Mouse (Mus musculus) 416B (cell line): Measurements from ENCODE around the gene Cmtm6.

Experiments
- DNase-seq: peaks from one replicate; pipeline ENCODE4 v3.0.0; 2011; ENCODE audit warnings: low read depth

Cmtm6 gene

DNA sequence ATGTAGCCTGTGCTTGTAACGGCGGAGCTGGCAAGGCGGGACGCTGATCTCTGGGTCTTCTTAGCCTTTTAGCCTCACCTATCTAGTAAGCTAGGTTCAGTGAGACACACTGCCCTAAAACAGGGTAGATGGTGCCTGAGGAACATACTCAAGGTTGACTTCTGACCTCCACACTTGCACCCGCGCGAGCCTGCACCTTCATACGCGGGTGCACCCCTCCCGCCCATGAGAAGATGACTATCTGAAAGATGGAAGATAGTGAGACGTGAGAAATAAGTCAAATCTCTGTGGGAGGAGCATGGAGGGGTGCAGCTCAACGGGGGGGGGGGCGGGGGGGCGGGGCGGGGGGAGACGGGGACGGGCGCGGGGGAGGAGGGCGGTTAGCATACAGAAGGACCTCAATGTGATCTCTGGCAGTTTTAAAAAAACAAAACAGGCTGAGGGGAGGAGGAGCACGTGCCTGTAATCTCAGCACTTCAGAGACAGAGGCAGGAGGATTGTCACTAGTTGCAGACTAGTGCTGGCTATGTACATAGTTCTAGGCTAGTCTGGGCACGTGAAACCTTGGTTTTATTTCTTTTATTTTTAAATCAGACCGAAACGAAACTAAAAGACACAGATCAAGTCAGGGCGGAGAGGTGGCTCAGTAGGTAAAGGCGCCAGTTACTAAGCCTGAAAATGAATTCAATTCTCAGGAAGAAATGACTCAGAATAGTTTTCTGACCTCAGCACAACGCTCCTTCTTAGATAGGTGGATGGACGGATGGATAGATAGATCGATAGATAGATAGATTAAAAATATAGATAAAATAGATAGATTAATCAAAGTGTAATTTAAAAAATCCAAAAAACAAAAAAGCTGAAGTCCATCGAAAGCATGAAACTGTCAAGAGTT, 758 bp upstream of the Cmtm6 start:
- peak; percentile 66 for DNase-seq

DNA sequence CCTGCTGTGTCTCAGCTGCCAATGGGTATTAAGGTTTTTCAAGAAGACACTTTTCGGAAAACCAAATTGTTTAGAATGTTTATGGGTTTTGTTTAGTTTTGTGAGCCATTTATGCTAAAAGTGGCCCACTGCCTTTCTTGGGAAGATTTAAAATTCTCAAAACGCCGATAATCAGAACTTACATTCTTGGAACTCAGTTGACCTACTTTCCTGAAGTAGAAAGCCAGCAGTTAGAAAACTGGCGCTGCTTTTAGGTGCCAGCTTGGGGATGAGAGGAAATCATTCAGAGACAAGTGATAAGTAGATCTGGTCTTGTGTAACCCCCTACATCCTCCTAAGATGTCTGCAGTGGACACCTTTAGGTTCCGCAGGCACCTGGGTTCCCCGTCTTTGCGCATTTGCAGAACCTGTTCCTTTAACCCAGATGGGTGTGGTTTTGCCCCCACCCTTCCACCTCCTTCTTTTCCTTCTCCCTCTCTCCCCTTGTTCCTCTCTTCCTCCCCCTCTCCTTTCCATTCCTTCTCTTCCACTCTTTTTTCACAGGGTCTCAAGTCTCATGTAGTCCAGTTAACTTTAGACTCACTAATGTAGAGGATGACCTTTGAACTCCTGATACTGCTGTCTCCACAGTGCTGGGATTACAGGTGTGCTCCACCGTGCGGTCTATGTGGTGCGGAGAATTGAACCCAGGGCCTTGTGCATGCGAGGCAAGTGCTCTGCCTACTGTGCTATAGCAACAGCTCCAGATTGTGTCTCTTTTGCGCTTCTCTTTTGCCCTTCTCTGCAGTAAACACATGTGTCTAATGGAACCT, 1.2 kb downstream of the Cmtm6 start:
- DNase-seq = no peak

DNA sequence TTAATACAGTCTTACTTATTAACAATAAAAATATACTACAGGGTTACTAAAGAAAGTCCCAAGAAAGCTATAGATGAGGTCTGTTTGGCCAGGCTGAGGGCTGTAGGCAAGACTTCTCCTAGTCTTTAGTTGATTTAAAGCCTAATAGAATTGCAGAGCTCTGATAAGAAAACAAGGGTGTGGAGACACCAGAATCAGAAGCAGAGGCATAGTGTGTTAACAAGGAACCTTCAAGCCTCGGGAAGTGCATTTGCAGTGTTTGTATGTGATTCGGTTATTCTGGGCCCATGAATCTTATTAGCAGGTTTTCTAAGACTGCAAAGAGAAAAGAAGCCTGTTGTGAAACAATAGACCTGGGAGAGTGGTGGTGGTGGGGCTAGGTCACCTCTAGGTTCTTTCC, 2.3 kb downstream of the Cmtm6 start:
- DNase-seq = no peak

DNA sequence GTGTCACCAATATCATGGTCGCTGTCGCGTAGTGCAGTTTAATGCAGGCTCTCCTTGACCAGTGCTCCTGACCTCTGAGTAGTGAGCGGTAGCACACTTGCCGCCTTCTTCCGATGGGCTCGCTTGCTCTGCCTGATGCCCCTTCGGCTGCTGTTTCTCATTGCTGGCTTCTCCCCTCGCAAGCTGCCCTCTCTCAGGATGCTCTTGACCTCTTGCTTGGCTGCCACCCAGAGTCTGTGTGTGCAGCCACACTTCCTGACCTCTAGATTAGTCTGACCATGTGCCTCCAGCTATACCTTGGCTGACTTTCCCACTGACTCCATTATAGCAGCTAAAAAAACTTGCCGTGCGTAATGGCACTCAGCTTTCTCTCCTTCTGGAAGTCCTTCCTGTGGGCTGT, 5.5 kb downstream of the Cmtm6 start:
- peak; percentile 84 for DNase-seq

DNA sequence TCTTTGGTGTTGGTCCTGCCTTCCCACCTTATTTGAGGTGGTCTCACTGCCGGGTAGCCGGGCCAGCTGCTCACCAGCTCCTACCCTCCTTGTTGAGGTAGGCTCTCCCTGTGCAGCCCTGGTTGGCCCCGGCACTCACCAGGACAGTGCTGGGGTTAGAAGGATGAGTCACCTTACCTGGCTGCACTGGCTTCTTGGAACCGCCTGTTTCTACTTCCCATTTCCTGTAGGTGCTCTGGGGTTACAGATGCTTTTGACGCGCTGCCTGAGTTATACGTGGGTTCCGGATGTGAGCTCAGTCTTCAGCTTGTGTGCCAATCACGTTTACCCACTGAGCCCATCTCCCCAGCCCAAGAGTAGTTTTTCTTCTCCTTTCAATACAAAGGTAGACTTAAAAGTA, 9.4 kb downstream of the Cmtm6 start:
- no peak for DNase-seq

DNA sequence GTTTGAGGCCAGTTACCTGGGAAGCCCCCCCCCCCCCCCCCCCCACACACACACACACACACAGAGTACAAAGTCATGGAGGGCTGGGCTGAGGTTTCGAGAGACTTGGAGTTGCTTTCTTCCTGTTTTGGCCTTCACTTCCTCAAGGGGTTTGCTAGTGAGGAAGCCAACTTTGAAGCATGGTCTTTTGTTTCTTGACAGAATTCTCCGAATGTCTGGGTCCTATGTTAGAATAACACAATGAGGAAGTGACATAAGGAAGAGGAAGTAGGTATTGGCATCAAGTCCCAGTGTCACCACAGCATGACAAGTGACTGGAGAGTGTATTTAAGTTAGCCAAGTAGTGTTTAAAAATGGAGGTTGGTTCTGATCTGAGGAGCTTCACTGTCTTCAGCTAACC, 11.8 kb downstream of the Cmtm6 start:
- DNase-seq = peak; percentile 81

DNA sequence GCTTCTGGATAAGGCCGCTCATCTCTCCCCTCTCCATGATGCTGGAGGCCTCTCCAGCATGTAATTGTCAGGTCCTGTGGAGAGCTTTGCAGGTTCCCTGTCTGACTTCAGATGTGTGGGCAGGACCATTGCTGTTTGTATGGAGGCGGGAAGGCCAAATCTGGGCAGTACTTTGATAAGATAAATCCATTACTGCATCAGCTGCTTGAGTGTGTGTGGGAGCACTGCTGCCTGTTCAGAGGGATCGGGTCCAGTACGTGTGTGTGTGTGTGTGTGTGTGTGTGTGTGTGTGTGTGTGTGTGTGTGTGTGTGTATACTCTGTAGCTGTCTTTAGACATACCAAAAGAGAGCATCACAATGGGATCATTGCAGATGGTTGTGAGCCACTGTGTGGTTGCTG, 14.2 kb downstream of the Cmtm6 start:
- no peak for DNase-seq

DNA sequence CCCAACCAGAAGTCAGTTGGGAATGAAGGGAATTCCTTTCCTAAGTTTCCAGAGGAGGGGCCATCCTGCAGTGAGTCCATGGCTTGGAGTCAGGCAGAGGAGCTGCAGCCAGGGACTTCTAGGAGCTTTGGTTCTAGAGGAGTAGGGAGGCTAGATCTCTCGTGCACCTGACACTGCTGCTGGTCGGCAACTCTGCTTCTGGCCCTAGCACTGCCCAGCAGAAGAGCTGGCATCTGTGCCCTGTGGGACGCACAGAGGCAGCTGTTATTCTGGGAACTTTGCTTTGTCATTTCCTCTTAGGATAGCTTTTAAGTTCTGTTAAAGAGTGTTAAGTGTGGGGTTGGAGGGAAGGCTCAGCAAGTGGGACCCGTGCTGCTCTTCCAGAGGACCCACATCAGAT, 14.7 kb downstream of the Cmtm6 start:
- DNase-seq = no peak

DNA sequence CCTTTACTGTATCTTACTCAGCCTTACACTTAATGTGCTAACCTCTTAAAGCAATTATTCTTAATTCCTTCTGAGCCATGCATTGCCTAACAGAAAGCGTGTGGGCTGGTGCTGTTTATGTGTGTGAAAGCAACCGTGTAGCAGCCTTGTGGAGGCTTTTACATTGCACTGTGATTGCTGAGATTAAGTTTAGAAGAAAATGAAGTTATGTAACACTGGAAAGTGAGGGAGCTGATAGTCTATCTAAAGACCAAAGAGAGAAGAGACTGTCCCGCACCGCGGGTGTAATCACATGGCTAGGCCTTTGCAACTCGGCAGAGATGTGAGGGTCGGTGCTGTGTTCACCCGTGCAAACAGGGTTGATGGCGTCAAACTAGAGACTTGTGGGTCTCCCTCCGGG, 16.1 kb downstream of the Cmtm6 start:
- no peak for DNase-seq

DNA sequence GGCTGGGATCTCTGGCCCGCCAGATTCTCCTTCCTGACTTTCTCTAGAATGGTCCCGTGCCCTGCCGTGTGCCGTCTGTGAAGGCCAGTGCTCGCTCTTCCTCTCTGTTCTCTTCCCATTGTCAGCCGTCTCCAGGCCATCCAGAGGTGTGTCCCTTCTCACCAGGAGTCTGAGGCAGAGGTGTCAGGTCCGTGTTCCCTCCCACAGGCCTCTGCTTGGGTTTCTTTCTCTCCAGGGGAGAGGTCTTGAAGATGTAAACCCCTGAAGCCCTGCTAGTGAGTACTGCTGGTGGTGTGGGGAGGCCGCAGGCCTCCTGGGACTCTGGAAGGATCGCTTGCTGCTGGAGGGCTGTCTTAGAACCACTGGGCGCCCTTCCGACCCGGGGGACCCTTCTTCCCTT, 16.6 kb downstream of the Cmtm6 start:
- no peak for DNase-seq

DNA sequence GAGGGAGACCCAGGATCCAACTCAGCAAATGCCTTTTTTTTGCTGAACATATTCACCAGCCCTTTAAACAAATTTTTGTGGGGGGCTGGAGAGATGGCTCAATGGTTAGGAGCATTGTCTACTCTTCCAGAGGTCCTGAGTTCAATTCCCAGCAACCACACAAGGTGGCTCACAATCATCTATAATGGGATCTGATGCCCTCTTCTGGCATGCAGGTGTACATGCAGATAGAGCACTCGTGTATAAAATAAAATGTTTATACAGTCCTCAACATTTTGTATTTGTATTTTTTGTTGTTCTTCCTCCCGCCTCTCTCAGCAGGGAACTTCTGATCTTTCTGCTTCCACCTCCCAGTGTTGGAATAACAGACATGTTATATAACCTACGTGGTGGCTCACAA, 20.7 kb downstream of the Cmtm6 start:
- DNase-seq = no peak

DNA sequence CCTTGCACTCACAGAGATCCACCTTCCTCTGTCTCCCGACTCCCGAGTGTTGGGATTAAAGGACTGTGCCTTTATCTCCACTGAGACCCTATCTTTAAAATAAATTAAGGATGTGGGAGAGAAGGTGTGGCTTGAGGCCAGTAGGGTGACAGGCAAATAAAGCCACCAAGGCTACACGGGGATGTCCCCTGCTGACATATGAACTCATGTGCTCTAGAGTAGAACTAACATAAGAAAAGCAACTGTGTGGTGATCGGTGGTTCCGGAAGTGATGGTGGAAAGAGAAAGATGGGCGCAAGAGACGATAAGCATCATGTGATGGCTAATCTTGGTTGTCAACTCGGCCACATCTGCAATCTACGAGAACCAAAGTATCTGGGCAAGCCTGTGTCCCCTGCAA, 21.4 kb downstream of the Cmtm6 start:
- DNase-seq = no peak

DNA sequence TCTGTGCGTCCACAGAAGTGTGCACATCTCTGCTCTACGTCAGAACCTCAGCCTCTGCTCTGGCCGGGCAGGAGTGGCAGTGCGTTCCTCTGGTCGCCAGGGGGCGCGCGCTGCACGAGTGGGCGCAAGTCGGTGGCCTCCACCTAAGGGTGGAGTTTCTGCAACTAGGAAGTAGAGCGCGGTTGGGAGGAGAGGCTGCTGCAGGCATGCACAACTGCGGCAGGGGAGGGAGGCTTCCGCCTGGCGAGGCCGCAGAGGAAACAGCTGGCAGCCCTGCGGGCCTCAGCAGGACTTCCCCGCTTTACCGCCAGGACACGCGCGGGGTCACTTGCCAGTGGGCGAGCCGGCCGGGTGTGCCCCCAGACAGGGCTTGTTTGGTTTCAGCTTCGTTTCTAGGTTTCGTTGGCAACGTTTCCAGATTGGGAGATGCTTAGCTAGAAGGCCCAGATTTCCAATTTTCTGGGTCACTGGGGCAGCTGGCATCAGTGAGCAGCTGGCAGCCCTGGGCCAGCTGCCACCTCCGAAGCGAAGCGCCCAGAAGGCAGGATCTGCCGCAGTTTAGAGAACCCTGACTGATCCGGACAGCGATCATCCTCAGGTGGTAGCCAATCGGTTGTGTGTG, 22.1 kb downstream of the Cmtm6 start:
- DNase-seq = peak; percentile 99

DNA sequence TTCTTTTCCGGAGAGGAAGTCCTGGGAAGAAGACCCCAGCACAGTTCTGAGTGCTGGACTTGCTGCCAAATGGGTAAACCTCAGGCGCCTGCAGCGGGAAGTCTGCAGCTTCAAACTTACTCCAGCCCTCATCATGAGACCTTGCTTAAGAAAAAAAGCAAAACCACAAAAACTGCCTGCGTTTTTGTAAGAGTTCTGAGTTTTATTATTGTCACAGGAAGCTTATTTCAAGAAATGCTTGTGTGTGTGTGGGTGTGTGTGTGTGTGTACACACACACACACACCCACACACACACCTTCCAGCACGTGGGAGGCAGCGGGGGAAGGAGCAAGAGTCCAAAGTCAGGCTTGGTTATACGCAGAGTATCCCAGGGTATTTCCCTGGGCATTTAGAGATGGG, 27.4 kb downstream of the Cmtm6 start:
- peak; percentile 74 for DNase-seq

DNA sequence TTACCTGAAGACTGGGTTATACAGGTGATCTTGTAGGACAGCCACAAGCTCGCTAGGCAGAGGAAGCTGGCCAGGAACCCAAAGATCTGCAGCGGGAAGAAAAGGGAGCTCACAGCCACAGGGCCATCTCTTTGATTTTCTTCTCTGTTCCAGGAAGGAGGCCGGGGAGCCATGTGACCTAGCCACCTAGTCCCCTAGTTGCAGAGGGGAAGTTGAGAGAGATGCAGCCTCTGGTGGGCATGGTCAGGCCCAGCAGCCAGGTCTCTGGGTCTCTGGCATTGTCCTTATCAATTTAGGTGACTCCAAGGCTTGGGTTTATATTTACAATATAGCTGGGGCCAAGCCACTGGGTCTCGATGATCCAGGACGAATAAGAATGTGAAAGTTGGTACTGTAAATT, 27.9 kb downstream of the Cmtm6 start:
- no peak for DNase-seq

DNA sequence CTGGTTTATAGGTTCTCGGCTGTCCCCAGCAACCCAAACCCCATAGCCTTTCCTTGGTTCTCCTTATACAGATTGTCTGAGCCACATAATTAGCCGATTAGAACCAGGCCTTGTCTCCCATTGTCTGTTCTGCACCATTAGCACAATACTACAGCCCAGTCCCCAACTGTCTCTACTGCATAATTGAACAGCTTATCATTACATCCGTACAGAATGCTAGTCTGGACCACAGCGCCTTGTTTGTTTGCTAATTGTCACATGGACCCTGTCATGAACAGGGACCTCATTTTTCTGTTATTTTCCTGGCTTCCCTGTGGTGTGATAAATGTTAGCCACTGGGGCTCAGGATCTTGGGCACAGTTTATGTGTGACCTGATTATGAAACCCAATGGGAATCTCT, 29.0 kb downstream of the Cmtm6 start:
- DNase-seq = no peak

DNA sequence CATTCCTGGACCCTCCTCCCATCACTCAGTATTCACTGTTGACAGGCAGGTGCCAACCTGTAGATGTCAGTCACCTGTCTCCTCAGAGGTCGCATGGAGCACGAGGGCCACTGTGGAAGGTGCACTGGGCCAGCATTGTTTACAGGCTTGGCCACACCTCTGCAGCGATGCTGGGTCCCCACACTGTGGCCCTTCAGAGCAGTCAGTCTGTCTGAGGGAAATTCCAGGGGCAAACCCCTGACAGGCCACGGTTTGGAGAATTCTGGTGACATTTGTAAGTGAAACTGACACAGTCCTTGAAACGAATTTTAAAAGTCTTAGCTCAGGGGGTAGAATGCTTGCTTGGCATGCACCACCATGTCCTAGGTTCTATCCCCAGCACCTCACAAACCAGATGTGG, 29.4 kb downstream of the Cmtm6 start:
- no peak for DNase-seq

DNA sequence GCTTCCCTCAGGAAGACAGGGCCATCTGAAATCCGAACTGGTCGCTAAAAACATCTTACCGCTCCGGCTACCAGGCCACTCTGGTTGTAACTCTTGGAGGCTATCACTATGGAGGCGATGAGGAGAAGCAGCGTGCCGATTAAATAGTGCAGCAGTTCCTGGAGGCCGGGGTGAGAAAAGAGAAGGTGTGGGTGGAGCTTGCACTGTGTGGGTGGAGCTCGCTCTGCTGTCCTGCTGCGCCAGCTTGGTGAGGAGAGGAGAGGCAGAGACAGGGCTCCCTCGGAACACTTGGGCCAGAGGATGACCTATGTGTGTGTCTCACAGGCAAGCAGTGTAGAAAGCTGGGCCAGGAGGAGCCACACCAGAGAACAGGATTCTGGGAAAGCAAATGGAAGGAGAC, 30.9 kb downstream of the Cmtm6 start:
- DNase-seq = no peak

DNA sequence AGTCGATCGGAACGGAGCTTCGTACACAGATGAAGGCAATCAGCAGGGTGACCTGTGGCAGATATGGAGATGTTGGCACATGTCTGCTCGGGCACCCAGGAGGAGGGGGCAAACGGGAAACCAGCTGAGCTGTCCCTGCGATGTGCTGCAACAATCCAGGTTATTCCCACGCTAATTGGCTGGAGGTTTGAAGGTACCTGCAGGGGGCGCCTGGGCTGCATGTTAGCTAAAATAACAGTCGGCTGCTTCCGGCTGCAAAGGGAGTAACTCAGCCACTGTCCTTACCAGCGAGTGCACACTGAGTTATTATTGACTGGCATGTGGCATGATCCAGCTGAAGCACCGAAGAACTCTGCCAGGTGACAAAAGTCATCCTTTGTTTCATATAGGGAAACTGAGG, 32.4 kb downstream of the Cmtm6 start:
- peak; percentile 58 for DNase-seq

DNA sequence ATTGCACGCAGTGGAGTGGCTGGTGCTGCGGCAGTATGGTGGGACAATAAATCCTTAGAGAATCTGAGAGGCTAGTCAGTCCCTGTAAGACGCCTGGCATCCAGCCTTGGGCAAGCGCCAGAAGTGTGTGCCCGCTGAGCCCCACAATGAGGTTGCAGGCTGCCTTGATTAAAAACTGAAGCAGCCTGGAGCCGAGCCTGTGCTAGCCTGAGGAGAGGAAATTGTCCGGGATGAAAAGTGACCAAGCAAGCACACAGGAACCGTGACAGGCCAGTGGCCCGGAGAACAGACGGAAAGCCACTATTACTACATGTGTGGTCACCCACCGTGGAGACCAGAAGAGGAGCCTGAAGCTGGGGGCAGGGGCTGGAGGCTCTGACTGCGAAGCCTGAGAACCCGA, 36.1 kb downstream of the Cmtm6 start:
- DNase-seq = no peak

DNA sequence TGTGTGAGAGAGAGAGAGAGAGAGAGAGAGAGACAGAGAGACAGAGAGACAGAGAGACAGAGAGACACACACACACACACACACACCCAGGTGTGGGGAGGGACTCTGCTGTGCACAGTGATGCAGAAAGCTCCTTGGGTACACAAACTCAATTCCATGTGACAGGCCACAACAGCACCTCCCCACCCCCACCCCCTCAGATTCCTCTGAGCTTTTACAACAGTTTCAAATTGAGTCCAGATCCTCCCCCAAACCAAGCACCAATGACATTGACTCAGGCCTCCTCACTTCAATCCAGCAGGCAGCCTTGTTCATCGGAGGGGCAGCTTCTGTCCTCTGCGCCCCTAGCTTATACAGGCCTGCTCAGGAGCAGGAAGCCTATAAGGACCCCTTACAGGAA, 36.6 kb downstream of the Cmtm6 start:
- DNase-seq = no peak

DNA sequence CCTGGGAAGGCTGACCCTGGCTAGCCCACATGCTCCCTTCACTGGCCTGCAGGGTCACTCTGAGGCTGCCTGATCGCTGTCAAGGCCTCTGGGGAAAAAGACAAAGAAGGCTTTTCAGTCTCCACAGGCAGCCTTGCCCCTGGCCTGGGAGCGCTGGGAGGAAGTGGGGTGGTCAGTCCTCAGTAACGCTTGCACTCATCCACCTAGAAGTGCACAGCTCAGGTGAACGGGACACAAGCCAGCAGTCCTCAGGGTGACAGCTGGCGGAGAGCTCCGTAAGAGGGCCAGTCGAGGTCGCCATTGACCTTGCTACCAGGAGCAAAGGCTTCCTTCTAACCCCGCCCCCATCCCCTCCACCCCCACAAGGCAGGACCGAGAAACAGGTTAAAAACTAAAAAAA, 37.1 kb downstream of the Cmtm6 start:
- no peak for DNase-seq

DNA sequence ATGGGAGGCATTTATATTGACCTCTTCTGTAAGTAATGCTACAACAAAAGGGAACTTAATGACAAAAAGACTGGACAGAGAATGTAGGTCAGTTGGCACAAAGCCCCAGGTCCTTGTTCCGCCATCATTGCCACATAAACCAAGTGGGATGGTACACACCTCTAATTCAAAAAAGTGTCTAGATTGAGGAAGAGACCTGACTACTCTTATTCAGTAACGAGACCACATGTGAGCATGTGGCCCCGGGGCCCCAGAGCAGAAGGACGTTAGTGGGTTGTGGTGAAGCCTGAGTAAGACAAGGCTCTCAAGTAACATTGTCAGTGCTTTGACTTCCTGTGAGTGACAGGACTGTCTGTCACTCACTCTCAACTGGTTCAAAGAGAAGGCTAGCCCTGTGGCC, 39.3 kb downstream of the Cmtm6 start:
- DNase-seq = peak; percentile 94
